Mouse (Mus musculus): ENCODE measurements around the gene Tspo2.

- TF ChIP-seq FLI1 (IDR thresholded peaks at IDR 0.05; ENCODE audit: low read length) (no peak), GATA1 (IDR thresholded peaks at IDR 0.05; ENCODE audit: borderline replicate concordance, low read length) (no peak)
Observed at GRCm38 (mm10) chr17:48436487-48436886, 14.8 kb downstream of the Tspo2 start.

Measured in megakaryocyte, embryonic 14.5 days (primary cell).